Mouse (Mus musculus): Measurements from ENCODE around the gene Gm4141. TPM values are rescaled to one million over a fixed set of nuclear protein-coding genes. Genes with fewer than 3 reads are reported as not detected.
"Not testable (repeated sequence)": the region's sequence is repeated elsewhere in the genome, so short reads cannot be mapped to it uniquely, and the experiment has no call there.

Gene Gm4141
- total RNA-seq (2021) = not detected
- long read RNA-seq, experiment 1 = 0 reads
- long read RNA-seq, experiment 2 = 0 reads

GRCm38 (mm10) chr7:20576141-20576540, at the start of gene Gm4141:
TSS of gene Gm4141 (minus strand) at chr7:20576241.
- not testable (repeated sequence) for DNase-seq (ENCODE audit: low spot score in 2 of 2); H3K27ac ChIP-seq; H3K4me3 ChIP-seq

GRCm38 (mm10) chr7:20598921-20599320, 22.9 kb upstream of the Gm4141 start, which contains the start of gene Gm4513:
TSS of gene Gm4513 (minus strand) at chr7:20599021.
- not testable (repeated sequence) for H3K4me3 ChIP-seq; DNase-seq (ENCODE audit: low spot score in 2 of 2); H3K27ac ChIP-seq

GRCm38 (mm10) chr7:20545657-20546056, 30.4 kb downstream of the Gm4141 start, which contains the start of gene Gm5726:
TSS of gene Gm5726 (minus strand) at chr7:20545757.
- H3K27ac ChIP-seq; H3K4me3 ChIP-seq; DNase-seq (ENCODE audit: low spot score in 2 of 2): not testable (repeated sequence)

- H3K4me3 ChIP-seq; H3K27ac ChIP-seq; DNase-seq (ENCODE audit: low spot score in 2 of 2): not testable (repeated sequence)
Observed at GRCm38 (mm10) chr7:20533537-20533936, 42.5 kb downstream of the Gm4141 start, which contains the start of gene Vmn1r104. TSS of gene Vmn1r104 (plus strand) at chr7:20533837.

Other genes starting within 250 kb of the Gm4141 start
- not detected for gene Gm4133, start 242.2 kb downstream of the Gm4141 start, total RNA-seq (2021)
- not detected for gene Gm5728, start 200.8 kb downstream of the Gm4141 start, total RNA-seq (2021)
- not detected for gene Vmn1r100, start 158.3 kb downstream of the Gm4141 start, total RNA-seq (2021)
- gene Vmn1r101, start 133.6 kb downstream of the Gm4141 start, total RNA-seq (2021) = not detected
- gene Gm10670, start 101.3 kb downstream of the Gm4141 start, total RNA-seq (2021) = not detected
- gene Vmn1r103, start 65.7 kb downstream of the Gm4141 start, total RNA-seq (2021) = not detected
- not detected for gene Vmn1r104, start 42.4 kb downstream of the Gm4141 start, total RNA-seq (2021)
- gene Gm5726, start 30.5 kb downstream of the Gm4141 start, total RNA-seq (2021) = not detected
- not detected for gene Gm4513, start 22.8 kb upstream of the Gm4141 start, total RNA-seq (2021)
- gene Vmn1r107, start 92.7 kb upstream of the Gm4141 start, total RNA-seq (2021) = not detected
- not detected for gene Vmn1r111, start 127.0 kb upstream of the Gm4141 start, total RNA-seq (2021)
- gene Gm10668, start 154.4 kb upstream of the Gm4141 start, total RNA-seq (2021) = not detected
- not detected for gene Vmn1r112, start 194.9 kb upstream of the Gm4141 start, total RNA-seq (2021)
- not detected for gene Vmn1r113, start 211.0 kb upstream of the Gm4141 start, total RNA-seq (2021)
- not detected for gene Vmn1r114, start 235.9 kb upstream of the Gm4141 start, total RNA-seq (2021)